In the genomic region with DNA sequence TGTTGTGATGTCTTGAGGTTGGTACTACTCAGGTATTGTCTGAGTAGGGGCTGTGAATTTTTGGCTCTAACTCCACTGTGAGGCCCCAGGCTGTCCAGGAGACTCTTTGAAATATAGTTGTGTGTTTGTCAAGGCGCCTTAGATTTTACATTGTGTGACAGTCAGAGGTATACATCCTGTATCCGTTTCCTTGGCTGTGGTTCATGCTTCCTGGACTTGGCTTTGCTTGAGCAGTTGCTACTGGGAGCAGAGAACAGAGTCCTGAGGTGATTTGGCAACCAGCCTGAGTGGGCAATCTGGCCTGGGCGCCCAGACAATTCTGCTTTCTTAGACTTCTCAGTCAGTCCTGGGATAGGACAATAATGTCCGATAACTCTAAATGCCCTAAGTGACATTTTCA, we compare ENCODE assay signal across 8 mouse cellular contexts. TPM values are rescaled to one million over a fixed set of nuclear protein-coding genes. Genes with fewer than 3 reads are reported as not detected.
DNase-seq lines count a peak whose midpoint lies in the region; TF ChIP-seq lines count a peak whose summit lies in the region.

No protein-coding gene starts in this region.

- no peak overlapping the region for H3K4me3 ChIP-seq in lung, adult 2 months (replicated peaks; ENCODE audit: extremely low read depth, low read depth, low read length)

- TF ChIP-seq CTCF in lung, adult 2 months (IDR thresholded peaks at IDR 0.05; ENCODE audit: insufficient read depth, low read length) = no peak

- H3K4me1 ChIP-seq in lung, adult 2 months (ENCODE audit: control insufficient read depth, insufficient read depth, low read length) = peaks cover 47% of the 10 kb centered on the region

- no peak for TF ChIP-seq POLR2A in lung, adult 2 months (IDR thresholded peaks at IDR 0.05; ENCODE audit: borderline replicate concordance, extremely low read depth, low read depth, low read length)

- WGBS in lung, adult 2 months = 16% methylated on average over 4 of the region's 4 CpGs

- intact Hi-C loops in left cerebral cortex, postnatal 4 days (cut with DNase I) = no loop called here
- intact Hi-C loops in left cerebral cortex, postnatal 36 days (cut with DNase I) = loop anchor here (10.0 kb wide), 1 partner anchor 100 kb away; no protein-coding TSS in a partner anchor

- peak; percentile 84 for DNase-seq in left cerebral cortex, postnatal 4 days
- no peak for DNase-seq in left cerebral cortex, postnatal 36 days (ENCODE audit: low spot score in 2 of 2)
- peak; percentile 94 to 96 for DNase-seq in cerebellum, adult 18-20 months
- peak; percentile 34 for DNase-seq in induced T-regulatory cell, adult 2 months (ENCODE audit: low read depth)
- peak; percentile 32 for DNase-seq in lung, adult 2 months
- no peak for DNase-seq in spleen, adult 18-20 months
- no peak for DNase-seq in right cerebral cortex, postnatal 25 days
- DNase-seq in gastrocnemius, postnatal 25 days = no peak

RNA-seq across cellular contexts. Expression of a gene that starts 5.3 kb away (rescaled TPM):
- total RNA-seq in left cerebral cortex, postnatal 4 days (2021) = 100 to 1,000 TPM in 1 of 2 experiments, 10 to 100 TPM in 1; 90.3 to 107 TPM
- total RNA-seq in left cerebral cortex, postnatal 36 days (2021) = 100 to 1,000 TPM in 1 of 2 experiments, 10 to 100 TPM in 1; 67.8 to 105 TPM
- polyA plus RNA-seq in lung, adult 2 months (2012; rRNA removed) = 23.7 and 38.0 TPM in 2 replicates
- total RNA-seq in gastrocnemius, postnatal 25 days (2021) = 10 to 100 TPM; 17.4 to 26.1 TPM

RNA-seq across cellular contexts. Expression of a gene that starts 34.9 kb away (rescaled TPM):
- total RNA-seq in left cerebral cortex, postnatal 4 days (2021) = under 1 TPM; 0.42 to 0.64 TPM
- 1 to 10 TPM; 4.8 to 7.0 TPM for total RNA-seq in left cerebral cortex, postnatal 36 days (2021)
- 1.4 and 1.7 TPM in 2 replicates for polyA plus RNA-seq in lung, adult 2 months (2012; rRNA removed)
- not detected for total RNA-seq in gastrocnemius, postnatal 25 days (2021)

Comparison
In these comparisons a context has a peak if more than half of its experiments do, and no peak if none do; other contexts are left out.
1. DNase-seq: peak in left cerebral cortex, postnatal 4 days (single experiment), cerebellum, adult 18-20 months (2 of 2), induced T-regulatory cell, adult 2 months (single experiment) and lung, adult 2 months (single experiment); none in left cerebral cortex, postnatal 36 days (0 of 2), spleen, adult 18-20 months (0 of 2), right cerebral cortex, postnatal 25 days (single experiment) and gastrocnemius, postnatal 25 days (single experiment).